Mouse (Mus musculus) limb, embryonic 13.5 days (tissue): ENCODE measurements at regions not wholly inside any gene's neighbourhood (a gene's known extent, or its start where the extent isn't known, plus 50 kb on each side); places are given as distances from the start of the nearest gene placed in this dataset.
"Not testable (repeated sequence)": the region's sequence is repeated elsewhere in the genome, so short reads cannot be mapped to it uniquely, and the experiment has no call there.

Experiments used
- ATAC-seq: fragments of 200-750 bp; cut with Nextera tagmentation; 2 replicates; pipeline ENCODE4 v1.8.0; 2017; ENCODE audit warnings: low read depth, moderate number of reproducible peaks, moderate TSS enrichment; ENCODE audit not compliant: low FRiP score
- H3K27ac ChIP-seq: fragments of 300-500 bp; sonication (generic); 2 replicates; pipeline ENCODE4 v1.5.1; 2015; ENCODE audit warnings: inconsistent platforms, mild to moderate bottlenecking, moderate library complexity
- H3K27me3 ChIP-seq: fragments of 300-500 bp; sonication (generic); 2 replicates; pipeline ENCODE4 v1.6.1; 2015; ENCODE audit warnings: mild to moderate bottlenecking, inconsistent platforms
- H3K36me3 ChIP-seq: fragments of 300-500 bp; sonication (generic); 2 replicates; pipeline ENCODE4 v1.6.1; 2015; ENCODE audit warnings: inconsistent platforms, mild to moderate bottlenecking, moderate library complexity
- H3K4me1 ChIP-seq: fragments of 300-500 bp; sonication (generic); 2 replicates; pipeline ENCODE4 v1.6.1; 2015; ENCODE audit warnings: inconsistent platforms
- H3K4me2 ChIP-seq: fragments of 300-500 bp; sonication (generic); replicated peaks from 2 replicates; pipeline ENCODE4 v1.6.1; 2015; ENCODE audit warnings: inconsistent platforms, mild to moderate bottlenecking, moderate library complexity
- H3K4me3 ChIP-seq: fragments of 300-500 bp; sonication (generic); 2 replicates; pipeline ENCODE4 v1.5.1; 2015; ENCODE audit warnings: moderate library complexity, mild to moderate bottlenecking, inconsistent platforms
- H3K9ac ChIP-seq: fragments of 300-500 bp; sonication (generic); 2 replicates; pipeline ENCODE4 v1.6.1; 2015; ENCODE audit warnings: mild to moderate bottlenecking, inconsistent platforms
- H3K9me3 ChIP-seq: fragments of 300-500 bp; sonication (generic); 2 replicates; pipeline ENCODE4 v1.6.1; 2016; ENCODE audit warnings: inconsistent platforms
- WGBS: fragments of 180-500 bp; shearing (Covaris S2); methylation state at CpG from one replicate; pipeline ENCODE4 v1.1.7; 2015; 5-methylcytosine and 5-hydroxymethylcytosine counted together

DNA sequence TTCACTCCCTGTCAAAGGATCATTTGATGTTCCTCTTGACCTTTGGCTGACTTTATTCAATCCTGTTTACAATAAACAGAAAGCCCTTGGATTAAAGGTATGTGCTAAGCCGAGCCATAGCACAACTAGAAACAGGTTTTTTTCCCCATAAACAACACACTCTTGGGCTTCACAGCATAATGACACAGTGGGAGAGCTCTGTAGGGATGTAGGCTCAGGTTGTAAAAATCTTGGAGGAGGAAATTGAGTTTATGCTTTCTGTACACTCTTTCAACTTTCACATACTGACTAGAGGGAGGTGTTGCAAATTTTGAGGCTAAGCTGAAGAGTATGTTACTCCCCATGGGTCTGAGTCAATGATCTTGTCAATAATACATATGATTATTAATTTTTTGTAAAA, 69.7 kb upstream of the Akr1c12 start:
- H3K9ac ChIP-seq: no peak overlapping the region
- H3K4me3 ChIP-seq: no peak overlapping the region
- H3K9me3 ChIP-seq: no peaks in the 10 kb centered on the region
- no peak overlapping the region for H3K4me2 ChIP-seq
- H3K4me1 ChIP-seq: 0 out of 2 replicates have a peak, but pooled peaks cover 2% of the 10 kb centered on the region
- no peak overlapping the region for H3K27ac ChIP-seq
- no peaks in the 10 kb centered on the region for H3K27me3 ChIP-seq
- ATAC-seq: peak; percentile 72; the same call in 1 of the 2 replicates
- no peaks in the 10 kb centered on the region for H3K36me3 ChIP-seq
- WGBS: 21% methylated on average over 1 of the region's 1 CpGs

GRCm38 (mm10) chr13:4350601-4351000, 71.4 kb upstream of the Akr1c12 start:
- ATAC-seq: no peak
- H3K36me3 ChIP-seq: no peaks in the 10 kb centered on the region
- H3K4me1 ChIP-seq: 0 out of 2 replicates have a peak, but pooled peaks cover 2% of the 10 kb centered on the region
- H3K9me3 ChIP-seq: no peaks in the 10 kb centered on the region
- no peak overlapping the region for H3K4me2 ChIP-seq
- H3K4me3 ChIP-seq: no peak overlapping the region
- no peak overlapping the region for H3K27ac ChIP-seq
- no peaks in the 10 kb centered on the region for H3K27me3 ChIP-seq
- WGBS: 79% methylated on average over 3 of the region's 3 CpGs
- no peak overlapping the region for H3K9ac ChIP-seq

GRCm38 (mm10) chr13:4376654-4377053, 57.5 kb upstream of the Akr1c6 start:
- not testable (repeated sequence) for H3K27me3 ChIP-seq, H3K9ac ChIP-seq, H3K9me3 ChIP-seq, H3K36me3 ChIP-seq, H3K4me1 ChIP-seq, ATAC-seq, H3K4me2 ChIP-seq, H3K27ac ChIP-seq, H3K4me3 ChIP-seq
- 20% methylated on average over 8 of the region's 8 CpGs for WGBS
